Mouse (Mus musculus): Measurements from ENCODE around the gene Pgs1. TPM values are rescaled to one million over a fixed set of nuclear protein-coding genes. Genes with fewer than 3 reads are reported as not detected.

Gene Pgs1
- polyA plus RNA-seq, 1 experiment from 2014 or later: 88.6 TPM

GRCm38 (mm10) chr11:118060038-118060437 is 73.9 kb downstream of the Pgs1 start:
- WGBS: 60% methylated on average over 14 of the region's 14 CpGs
- DNase-seq (ENCODE audit: low spot score) (no peak), ATAC-seq (no peak)
- Histone ChIP-seq H3K4me3 (ENCODE audit: low read depth, low read length) (no peak overlapping the region), H3K4me2 (replicated peaks; ENCODE audit: low read depth, low read length) (no peak overlapping the region), H3K4me1 (ENCODE audit: insufficient read depth, low read depth, low read length) (no peaks in the 10 kb centered on the region), H3K9me3 (ENCODE audit: low read length) (no peaks in the 10 kb centered on the region), H3K27ac (ENCODE audit: low read length) (no peak overlapping the region), H3K27me3 (replicated peaks; ENCODE audit: insufficient read depth, low read length) (no peaks in the 10 kb centered on the region), H3K9ac (replicated peaks; ENCODE audit: low read depth) (no peak overlapping the region), H3K36me3 (ENCODE audit: insufficient read depth, low read length) (no peaks in the 10 kb centered on the region)
- no peak for TF ChIP-seq CTCF (IDR thresholded peaks at IDR 0.05)
- TF ChIP-seq EP300 (IDR thresholded peaks at IDR 0.05): no peak

- DNase-seq (ENCODE audit: low spot score): no peak
- no peaks in the 10 kb centered on the region for H3K4me1 ChIP-seq (ENCODE audit: insufficient read depth, low read depth, low read length)
- H3K36me3 ChIP-seq (ENCODE audit: insufficient read depth, low read length): no peaks in the 10 kb centered on the region
- H3K27ac ChIP-seq (ENCODE audit: low read length): no peak overlapping the region
- no peaks in the 10 kb centered on the region for H3K9me3 ChIP-seq (ENCODE audit: low read length)
- no peak overlapping the region for H3K4me3 ChIP-seq (ENCODE audit: low read depth, low read length)
- H3K4me2 ChIP-seq (replicated peaks; ENCODE audit: low read depth, low read length): no peak overlapping the region
- no peak for TF ChIP-seq EP300 (IDR thresholded peaks at IDR 0.05)
- no peak for TF ChIP-seq CTCF (IDR thresholded peaks at IDR 0.05)
- whole genome bisulfite sequencing: 84% methylated on average over 8 of the region's 8 CpGs
- no peak overlapping the region for H3K9ac ChIP-seq (replicated peaks; ENCODE audit: low read depth)
- no peak for ATAC-seq
- no peaks in the 10 kb centered on the region for H3K27me3 ChIP-seq (replicated peaks; ENCODE audit: insufficient read depth, low read length)
Observed at GRCm38 (mm10) chr11:118067588-118067987, 81.5 kb downstream of the Pgs1 start.

DNA sequence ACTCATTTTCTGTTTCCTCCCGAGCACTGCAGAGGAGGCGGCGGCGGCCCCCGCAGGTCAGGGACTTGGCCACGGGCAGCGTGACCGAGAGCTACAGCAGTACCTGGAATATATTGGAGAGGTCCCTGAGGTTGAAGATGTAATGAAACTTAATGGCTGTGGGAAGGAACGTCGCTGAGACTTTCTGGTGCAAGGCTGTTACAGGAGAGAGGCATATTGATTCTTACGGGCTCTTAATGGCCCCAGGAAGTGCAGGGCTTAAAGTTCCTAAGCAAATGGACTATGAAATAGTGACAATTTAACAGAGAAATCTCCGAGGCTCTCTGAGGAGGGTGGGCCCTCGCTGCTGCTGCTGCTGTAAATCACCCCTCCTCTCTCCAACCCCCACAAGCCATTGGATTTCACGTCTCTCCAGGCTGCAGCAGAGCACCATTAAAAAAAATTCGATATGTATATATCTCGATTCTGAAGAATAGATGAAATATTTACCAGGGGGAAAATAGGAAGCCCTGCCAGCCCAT is 82.8 kb downstream of the Pgs1 start:
- Histone ChIP-seq H3K9me3 (ENCODE audit: low read length) (no peaks in the 10 kb centered on the region), H3K4me1 (ENCODE audit: insufficient read depth, low read depth, low read length) (no peaks in the 10 kb centered on the region), H3K9ac (replicated peaks; ENCODE audit: low read depth) (no peak overlapping the region), H3K4me2 (replicated peaks; ENCODE audit: low read depth, low read length) (no peak overlapping the region), H3K4me3 (ENCODE audit: low read depth, low read length) (no peak overlapping the region), H3K36me3 (ENCODE audit: insufficient read depth, low read length) (no peaks in the 10 kb centered on the region), H3K27me3 (replicated peaks; ENCODE audit: insufficient read depth, low read length) (no peaks in the 10 kb centered on the region), H3K27ac (ENCODE audit: low read length) (no peak overlapping the region)
- no peak for ATAC-seq
- no peak for TF ChIP-seq CTCF (IDR thresholded peaks at IDR 0.05)
- 74% methylated on average over 16 of the region's 16 CpGs for WGBS
- DNase-seq (ENCODE audit: low spot score): no peak

GRCm38 (mm10) chr11:118071227-118071912 is 85.3 kb downstream of the Pgs1 start:
- H3K9ac ChIP-seq (replicated peaks; ENCODE audit: low read depth): no peak overlapping the region
- DNase-seq (ENCODE audit: low spot score): peak; percentile 57
- H3K27me3 ChIP-seq (replicated peaks; ENCODE audit: insufficient read depth, low read length): no peaks in the 10 kb centered on the region
- 33% methylated on average over 11 of the region's 11 CpGs for WGBS
- no peak overlapping the region for H3K4me2 ChIP-seq (replicated peaks; ENCODE audit: low read depth, low read length)
- H3K4me1 ChIP-seq (ENCODE audit: insufficient read depth, low read depth, low read length): no peaks in the 10 kb centered on the region; the same call in 1 of the 2 replicates
- ATAC-seq: no peak
- no peak overlapping the region for H3K27ac ChIP-seq (ENCODE audit: low read length)
- no peaks in the 10 kb centered on the region for H3K9me3 ChIP-seq (ENCODE audit: low read length)
- TF ChIP-seq CTCF (IDR thresholded peaks at IDR 0.05) (no peak), EP300 (IDR thresholded peaks at IDR 0.05) (no peak)
- H3K4me3 ChIP-seq (ENCODE audit: low read depth, low read length): no peak overlapping the region
- no peaks in the 10 kb centered on the region for H3K36me3 ChIP-seq (ENCODE audit: insufficient read depth, low read length)

Small RNAs within 50 kb of the gene (microRNA-seq; reads per million reads assigned to microRNA genes)
- gene Mir6933: not detected

Other genes with a start within 250 kb of the Pgs1 start
- 5.5 and 6.5 TPM in 2 replicates for gene Tmc8, start 204.2 kb upstream of the Pgs1 start, polyA plus RNA-seq (2015; fragmentation: Nextera tagmentation; extraction: Ambion mirVana)
- gene Tmc6, start 204.1 kb upstream of the Pgs1 start, polyA plus RNA-seq (2015; fragmentation: Nextera tagmentation; extraction: Ambion mirVana): 26.2 and 34.8 TPM in 2 replicates
- gene 6030468B19Rik, start 188.6 kb upstream of the Pgs1 start, polyA plus RNA-seq (2015; fragmentation: Nextera tagmentation; extraction: Ambion mirVana): not detected in 2 replicates
- gene Gm20708, start 176.6 kb upstream of the Pgs1 start, polyA plus RNA-seq (2015; fragmentation: Nextera tagmentation; extraction: Ambion mirVana): 0.27 TPM in 1 of 2 replicates, not detected in the other
- gene Syngr2, start 176.6 kb upstream of the Pgs1 start, polyA plus RNA-seq (2015; fragmentation: Nextera tagmentation; extraction: Ambion mirVana): 96.0 and 108 TPM in 2 replicates
- 2.4 and 2.9 TPM in 2 replicates for gene Afmid, start 160.4 kb upstream of the Pgs1 start, polyA plus RNA-seq (2015; fragmentation: Nextera tagmentation; extraction: Ambion mirVana)
- gene Tk1, start 160.2 kb upstream of the Pgs1 start, polyA plus RNA-seq (2015; fragmentation: Nextera tagmentation; extraction: Ambion mirVana): 12.4 and 16.0 TPM in 2 replicates
- gene Birc5, start 137.0 kb upstream of the Pgs1 start, polyA plus RNA-seq (2015; fragmentation: Nextera tagmentation; extraction: Ambion mirVana): 15.0 and 26.2 TPM in 2 replicates
- not detected in 2 replicates for gene Tmem235, start 125.5 kb upstream of the Pgs1 start, polyA plus RNA-seq (2015; fragmentation: Nextera tagmentation; extraction: Ambion mirVana)
- gene Tha1, start 112.8 kb upstream of the Pgs1 start, polyA plus RNA-seq (2015; fragmentation: Nextera tagmentation; extraction: Ambion mirVana): 6.3 and 8.4 TPM in 2 replicates
- gene Socs3, start 16.2 kb upstream of the Pgs1 start, polyA plus RNA-seq (2015; fragmentation: Nextera tagmentation; extraction: Ambion mirVana): 27.5 and 57.0 TPM in 2 replicates
- gene Dnah17, start 144.3 kb downstream of the Pgs1 start, polyA plus RNA-seq (2015; fragmentation: Nextera tagmentation; extraction: Ambion mirVana): 0.08 and 0.10 TPM in 2 replicates